ENCODE assay signal across 13 mouse cellular contexts in the genomic region with DNA sequence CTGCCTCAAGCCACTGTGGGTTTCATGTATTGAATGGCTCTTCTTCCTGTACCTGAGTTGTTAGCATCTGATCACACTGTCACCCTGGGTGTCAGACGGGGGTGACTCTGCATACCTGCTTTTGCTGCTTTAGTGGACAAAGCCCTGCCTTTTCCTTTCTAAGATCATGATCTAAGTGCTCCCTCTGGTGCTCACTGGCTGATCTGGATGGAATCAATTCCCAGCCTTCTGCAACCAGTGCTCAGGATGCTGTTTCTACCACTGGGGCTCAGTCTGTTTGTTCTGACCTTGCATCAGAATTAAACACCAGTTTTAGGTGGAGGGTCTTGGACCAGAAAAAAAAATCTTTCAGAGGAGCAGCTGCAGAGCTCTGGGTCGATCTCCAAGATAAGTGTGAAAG. TPM values are rescaled to one million over a fixed set of nuclear protein-coding genes. Genes with fewer than 3 reads are reported as not detected.
DNase-seq lines count a peak whose midpoint lies in the region; ATAC-seq and TF ChIP-seq lines count a peak whose summit lies in the region.
"Had no signal": no experiment of that assay in that cellular context is flagged by ENCODE, and none has a peak within 500 bp of the region (broad histone marks: within the 10 kb centered on the region; RNA-seq: fewer than 3 reads in every experiment).

No protein-coding gene starts in this region.

- H3K27ac ChIP-seq in hindbrain, embryonic 13.5 days: no peak overlapping the region
- H3K27ac ChIP-seq in hindbrain, embryonic 10.5 days: no peak overlapping the region
- no peak overlapping the region for H3K27ac ChIP-seq in cortical plate, adult 2 months (ENCODE audit: insufficient read depth, low read length)
- H3K27ac ChIP-seq: forebrain, embryonic 13.5 days; limb, embryonic 12.5 days had no signal

- no peak for DNase-seq in hindbrain, embryonic 10.5 days (ENCODE audit: low spot score)
- DNase-seq in right cerebral cortex, adult 2 months (ENCODE audit: low spot score in 2 of 2): peak; percentile 18 to 28
- DNase-seq in right cerebral cortex, postnatal 4 days: no peak
- DNase-seq in thymus, postnatal 0 days (ENCODE audit: low spot score): no peak
- no peak for DNase-seq in thymus, postnatal 14 days
- DNase-seq: kidney, postnatal 10 days; right cerebral cortex, postnatal 25 days; thymus, postnatal 36 days had no signal

- no peak for TF ChIP-seq POLR2A in cortical plate, adult 2 months (IDR thresholded peaks at IDR 0.05; ENCODE audit: extremely low read depth, insufficient read depth, low read length)

- H3K27me3 ChIP-seq in hindbrain, embryonic 13.5 days: 0 out of 2 replicates have a peak, but pooled peaks cover 7% of the 10 kb centered on the region
- H3K27me3 ChIP-seq in hindbrain, embryonic 10.5 days (ENCODE audit: insufficient read depth, poor library complexity, severe bottlenecking): 0 out of 2 replicates have a peak, but pooled peaks cover 3% of the 10 kb centered on the region
- H3K27me3 ChIP-seq: forebrain, embryonic 13.5 days had no signal

- H3K4me2 ChIP-seq in hindbrain, embryonic 13.5 days: no peak overlapping the region
- H3K4me2 ChIP-seq: forebrain, embryonic 13.5 days; heart, embryonic 12.5 days; limb, embryonic 12.5 days had no signal

- no peak overlapping the region for H3K9ac ChIP-seq in hindbrain, embryonic 13.5 days
- H3K9ac ChIP-seq: forebrain, embryonic 13.5 days; heart, embryonic 12.5 days; limb, embryonic 12.5 days had no signal

- H3K36me3 ChIP-seq in hindbrain, embryonic 13.5 days: no peaks in the 10 kb centered on the region
- H3K36me3 ChIP-seq in hindbrain, embryonic 10.5 days: no peaks in the 10 kb centered on the region
- H3K36me3 ChIP-seq: heart, embryonic 12.5 days; limb, embryonic 12.5 days had no signal

- 59% methylated on average over 2 of the region's 2 CpGs for WGBS in hindbrain, embryonic 13.5 days
- WGBS in hindbrain, embryonic 10.5 days: 61% methylated on average over 2 of the region's 2 CpGs

- TF ChIP-seq CTCF in cortical plate, adult 2 months (IDR thresholded peaks at IDR 0.05; ENCODE audit: extremely low read depth, insufficient read depth, low read length): peak; percentile 43; the same call in 1 of the 2 replicates

- H3K4me3 ChIP-seq in hindbrain, embryonic 13.5 days: no peak overlapping the region
- no peak overlapping the region for H3K4me3 ChIP-seq in hindbrain, embryonic 10.5 days
- H3K4me3 ChIP-seq in cortical plate, adult 2 months (ENCODE audit: insufficient read depth, low read length): no peak overlapping the region
- H3K4me3 ChIP-seq: forebrain, embryonic 13.5 days; heart, embryonic 12.5 days; limb, embryonic 12.5 days had no signal

- no peaks in the 10 kb centered on the region for H3K9me3 ChIP-seq in hindbrain, embryonic 13.5 days
- no peaks in the 10 kb centered on the region for H3K9me3 ChIP-seq in hindbrain, embryonic 10.5 days
- H3K9me3 ChIP-seq: forebrain, embryonic 13.5 days; heart, embryonic 12.5 days; limb, embryonic 12.5 days had no signal

- H3K4me1 ChIP-seq in hindbrain, embryonic 13.5 days (replicated peaks): no peaks in the 10 kb centered on the region
- no peaks in the 10 kb centered on the region for H3K4me1 ChIP-seq in hindbrain, embryonic 10.5 days (replicated peaks)
- no peaks in the 10 kb centered on the region for H3K4me1 ChIP-seq in cortical plate, adult 2 months (ENCODE audit: control insufficient read depth, insufficient read depth, low read length)
- H3K4me1 ChIP-seq: forebrain, embryonic 13.5 days; heart, embryonic 12.5 days; limb, embryonic 12.5 days had no signal

- 0 out of 2 replicates have a peak, but pooled peaks have one; percentile 68 for ATAC-seq in hindbrain, embryonic 13.5 days (ENCODE audit: low FRiP score)
- ATAC-seq: forebrain, embryonic 13.5 days had no signal

RNA-seq across cellular contexts. Expression of a gene that starts 7.9 kb away (rescaled TPM):
- 0.19 TPM in 1 of 2 replicates, not detected in the other for polyA plus RNA-seq in hindbrain, embryonic 13.5 days (2015; fragmentation: Nextera tagmentation; extraction: Ambion mirVana)
- polyA plus RNA-seq in hindbrain, embryonic 10.5 days (2016; fragmentation: Nextera tagmentation; extraction: Ambion mirVana): not detected in 2 replicates
- polyA plus RNA-seq in cortical plate, adult 2 months (2012; rRNA removed): 0.31 and 0.34 TPM in 2 replicates
- not detected in 2 replicates for polyA plus RNA-seq in thymus, postnatal 0 days (2015; fragmentation: Nextera tagmentation; extraction: Ambion mirVana)
- polyA plus RNA-seq: forebrain, embryonic 13.5 days; heart, embryonic 12.5 days; limb, embryonic 12.5 days had no signal

RNA-seq across cellular contexts. Expression of a gene that starts 25.6 kb away (rescaled TPM):
- 20.6 and 22.1 TPM in 2 replicates for polyA plus RNA-seq in hindbrain, embryonic 13.5 days (2015; fragmentation: Nextera tagmentation; extraction: Ambion mirVana)
- 3.2 and 4.5 TPM in 2 replicates for polyA plus RNA-seq in hindbrain, embryonic 10.5 days (2016; fragmentation: Nextera tagmentation; extraction: Ambion mirVana)
- polyA plus RNA-seq in cortical plate, adult 2 months (2012; rRNA removed): 9.4 and 10.5 TPM in 2 replicates
- polyA plus RNA-seq in thymus, postnatal 0 days (2015; fragmentation: Nextera tagmentation; extraction: Ambion mirVana): 0.25 and 0.46 TPM in 2 replicates

RNA-seq across cellular contexts. Expression of a gene that starts 43.8 kb away (rescaled TPM):
- 14.1 and 16.6 TPM in 2 replicates for polyA plus RNA-seq in hindbrain, embryonic 13.5 days (2015; fragmentation: Nextera tagmentation; extraction: Ambion mirVana)
- 1.0 and 2.6 TPM in 2 replicates for polyA plus RNA-seq in hindbrain, embryonic 10.5 days (2016; fragmentation: Nextera tagmentation; extraction: Ambion mirVana)
- 170 and 186 TPM in 2 replicates for polyA plus RNA-seq in cortical plate, adult 2 months (2012; rRNA removed)
- polyA plus RNA-seq in thymus, postnatal 0 days (2015; fragmentation: Nextera tagmentation; extraction: Ambion mirVana): 0.04 and 0.09 TPM in 2 replicates

Comparison
In these comparisons a context has a peak if more than half of its experiments do, and no peak if none do; other contexts are left out.
1. DNase-seq: peak in right cerebral cortex, adult 2 months (2 of 2); none in hindbrain, embryonic 10.5 days (single experiment), right cerebral cortex, postnatal 4 days (single experiment), thymus, postnatal 0 days (single experiment) and thymus, postnatal 14 days (single experiment).